Mouse (Mus musculus) heart, postnatal 4 days (tissue): ENCODE data around the gene Farp2. TPM values are rescaled to one million over a fixed set of nuclear protein-coding genes. Genes with fewer than 3 reads are reported as not detected.
"Not testable (repeated sequence)": the region's sequence is repeated elsewhere in the genome, so short reads cannot be mapped to it uniquely, and the experiment has no call there.

Experiments
- DNase-seq: peaks from one replicate; pipeline ENCODE4 v3.0.0; 2021
- total RNA-seq, 2 experiments: library from RNA; stranded (reverse); gene quantifications; 2 replicates each; pipeline ENCODE4 v1.2.3; 2021

Gene Farp2
- total RNA-seq: 10 to 100 TPM; 15.3 to 16.8 TPM

- DNase-seq: peak; percentile 95
Observed at GRCm38 (mm10) chr1:93511585-93512350, at the start of gene Farp2. Gene Farp2 (plus strand): TSS chr1:93512079.

- no peak for DNase-seq
Observed at GRCm38 (mm10) chr1:93465066-93465465, 46.8 kb upstream of the Farp2 start.

- DNase-seq: no peak
Observed at GRCm38 (mm10) chr1:93465746-93466145, 46.1 kb upstream of the Farp2 start.

GRCm38 (mm10) chr1:93468626-93469025 lies 43.3 kb upstream of the Farp2 start:
- no peak for DNase-seq

DNA sequence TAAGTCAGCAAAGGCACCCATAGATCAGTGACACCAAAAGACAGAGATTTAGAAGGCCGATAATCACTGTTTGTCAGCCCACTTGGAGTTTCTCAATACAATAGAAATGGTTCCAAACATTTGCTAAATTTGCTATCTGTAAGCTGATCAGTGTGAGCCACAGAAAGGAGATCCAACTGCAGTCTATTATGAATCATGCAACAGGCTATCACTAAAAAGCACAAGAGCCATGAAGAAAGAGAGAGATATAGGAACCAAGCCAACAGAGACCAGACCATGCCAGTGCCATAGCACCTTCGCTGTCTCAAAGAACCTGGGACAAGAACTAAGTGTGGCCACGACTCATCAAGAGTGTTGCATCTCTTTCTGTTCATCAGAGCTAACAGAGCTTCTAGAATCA lies 36.2 kb upstream of the Farp2 start:
- no peak for DNase-seq

GRCm38 (mm10) chr1:93477758-93478585 lies 33.9 kb upstream of the Farp2 start:
- DNase-seq: peak; percentile 98

GRCm38 (mm10) chr1:93478586-93479475 lies 33.0 kb upstream of the Farp2 start, which contains the start of gene Hdlbp:
Gene Hdlbp (minus strand): TSS chr1:93478815.
- peak; percentile 99 for DNase-seq

- DNase-seq: peak; percentile 31
Observed at GRCm38 (mm10) chr1:93479476-93480083, 32.3 kb upstream of the Farp2 start.

- DNase-seq: not testable (repeated sequence)
Observed at GRCm38 (mm10) chr1:93486302-93486701, 25.6 kb upstream of the Farp2 start.

- no peak for DNase-seq
Observed at GRCm38 (mm10) chr1:93495312-93495711, 16.6 kb upstream of the Farp2 start.

GRCm38 (mm10) chr1:93506944-93507676 lies 4.8 kb upstream of the Farp2 start:
- DNase-seq: peak; percentile 15

- peak; percentile 23 for DNase-seq
Observed at GRCm38 (mm10) chr1:93508576-93508975, 3.3 kb upstream of the Farp2 start.

- no peak for DNase-seq
Observed at GRCm38 (mm10) chr1:93512351-93512690, 442 bp downstream of the Farp2 start.

- no peak for DNase-seq
Observed at GRCm38 (mm10) chr1:93513221-93513620, 1.3 kb downstream of the Farp2 start.

GRCm38 (mm10) chr1:93521491-93521890 lies 9.6 kb downstream of the Farp2 start:
- no peak for DNase-seq

DNA sequence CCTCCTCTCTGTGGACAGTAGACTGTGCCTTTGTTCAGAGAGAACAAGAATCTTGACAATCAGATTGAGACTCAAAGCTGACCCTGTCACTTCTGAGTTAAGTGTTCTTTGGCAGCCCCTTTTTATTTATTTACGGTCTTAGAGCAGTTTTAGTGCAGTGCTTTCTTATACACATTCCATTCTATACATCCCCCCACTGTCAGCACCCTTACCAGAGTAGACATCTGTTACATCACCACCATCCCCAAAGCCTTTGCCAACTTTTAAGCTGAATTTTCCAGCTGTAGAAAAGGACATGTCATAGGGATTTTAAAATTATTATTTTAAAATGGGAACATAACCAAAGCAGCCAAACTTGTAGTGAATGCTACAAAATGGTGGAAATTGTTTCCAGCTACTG lies 10.4 kb downstream of the Farp2 start:
- DNase-seq: no peak

- DNase-seq: no peak
Observed at GRCm38 (mm10) chr1:93529801-93530200, 17.9 kb downstream of the Farp2 start.

DNA sequence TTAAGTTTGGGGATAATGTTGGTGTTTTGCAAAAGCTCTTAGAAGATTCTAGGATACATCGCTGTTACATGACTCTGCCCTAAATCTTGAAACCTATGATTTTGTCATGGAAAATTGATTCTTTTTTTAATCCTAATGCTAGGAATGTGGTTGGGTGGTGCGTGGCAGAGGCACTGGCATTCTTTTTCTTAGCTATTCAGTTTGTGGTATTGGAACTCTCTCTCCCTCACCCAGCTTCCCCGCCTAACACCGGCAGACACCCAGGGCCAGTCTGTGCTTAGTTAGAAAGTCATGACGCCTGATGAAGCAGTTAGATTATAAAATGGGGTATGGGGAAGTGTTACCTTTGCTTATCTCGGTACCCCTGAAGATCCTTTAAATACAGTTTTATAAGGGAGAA lies 25.3 kb downstream of the Farp2 start:
- no peak for DNase-seq

DNA sequence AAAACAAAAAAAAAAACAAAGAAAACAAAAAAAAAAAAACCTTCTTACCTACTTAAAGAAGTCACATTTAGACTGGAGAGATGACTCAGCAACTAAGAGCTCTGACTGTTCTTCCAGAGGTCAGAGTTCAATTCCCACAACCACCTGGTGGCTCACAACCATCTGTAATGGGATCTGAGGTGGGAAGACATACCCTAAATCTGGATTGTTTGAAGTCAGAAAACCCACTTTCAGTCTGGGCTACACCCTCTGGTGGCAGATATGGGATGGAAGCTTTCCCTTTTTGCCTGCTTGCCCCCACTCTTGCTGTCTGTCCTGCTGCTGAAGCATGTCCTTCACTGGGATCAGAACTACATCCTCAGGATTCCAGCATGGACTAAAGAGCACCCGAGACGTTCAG lies 31.3 kb downstream of the Farp2 start:
- DNase-seq: no peak

- DNase-seq: no peak
Observed at GRCm38 (mm10) chr1:93547286-93547685, 35.4 kb downstream of the Farp2 start.

DNA sequence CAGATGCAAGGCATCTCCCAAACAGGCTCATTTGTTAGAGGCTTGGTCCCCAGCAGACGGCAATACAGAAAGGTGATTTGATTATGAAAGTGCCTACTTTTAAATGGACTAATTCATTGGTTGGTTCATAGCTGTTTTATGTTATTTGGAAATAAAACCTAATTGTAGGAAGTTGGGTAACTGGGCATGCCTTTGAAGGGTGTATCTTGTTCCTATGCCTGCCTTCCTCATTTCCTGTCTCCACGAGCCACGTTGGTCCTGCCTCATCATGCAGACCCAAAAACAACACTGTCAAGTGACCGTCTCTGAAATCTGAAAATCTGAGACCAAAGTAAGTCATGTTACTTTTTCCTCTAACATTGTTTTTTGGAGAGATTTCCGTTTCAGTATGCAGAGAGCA lies 39.5 kb downstream of the Farp2 start:
- no peak for DNase-seq

DNA sequence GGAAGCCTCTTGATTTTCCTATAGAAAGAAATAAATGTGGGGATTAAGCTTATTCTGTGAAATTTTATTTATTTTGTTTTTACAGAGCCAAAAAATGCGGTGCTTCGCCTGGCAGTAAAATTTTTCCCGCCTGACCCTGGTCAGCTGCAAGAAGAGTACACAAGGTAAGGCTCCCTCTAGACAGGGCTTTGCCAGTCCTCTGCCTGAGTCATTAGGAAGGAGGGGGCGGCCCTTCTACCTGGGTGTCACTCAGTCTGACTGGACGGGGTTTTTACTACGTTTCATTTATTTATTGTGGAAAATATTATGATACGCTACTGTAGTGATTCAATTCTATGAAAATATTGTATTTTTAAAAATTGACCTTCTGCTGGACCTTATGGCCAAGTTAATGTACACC lies 51.3 kb downstream of the Farp2 start:
- no peak for DNase-seq
